Mouse (Mus musculus) hindbrain, embryonic 10.5 days (tissue): ENCODE results near the gene Coro1c. TPM values are rescaled to one million over a fixed set of nuclear protein-coding genes. Genes with fewer than 3 reads are reported as not detected.

Source experiments
- DNase-seq: peaks from one replicate; pipeline ENCODE4 v3.0.0-alpha.2; 2017; ENCODE audit warnings: low spot score
- H3K27ac ChIP-seq: fragments of 300-500 bp; sonication (generic); 2 replicates; pipeline ENCODE4 v1.5.1; 2016; ENCODE audit warnings: mild to moderate bottlenecking, moderate library complexity
- H3K27me3 ChIP-seq: fragments of 300-500 bp; sonication (generic); 2 replicates; pipeline ENCODE4 v1.6.1; 2016; ENCODE audit warnings: mild to moderate bottlenecking; ENCODE audit not compliant: poor library complexity, insufficient read depth, severe bottlenecking
- H3K36me3 ChIP-seq: fragments of 300-500 bp; sonication (generic); 2 replicates; pipeline ENCODE4 v1.6.1; 2016; ENCODE audit warnings: mild to moderate bottlenecking, moderate library complexity
- H3K4me1 ChIP-seq: fragments of 300-500 bp; sonication (generic); replicated peaks from 2 replicates; pipeline ENCODE4 v1.6.1; 2016; ENCODE audit warnings: mild to moderate bottlenecking
- H3K4me3 ChIP-seq: fragments of 300-500 bp; sonication (generic); 2 replicates; pipeline ENCODE4 v1.5.1; 2016; ENCODE audit warnings: mild to moderate bottlenecking, moderate library complexity
- H3K9me3 ChIP-seq: fragments of 300-500 bp; sonication (generic); 2 replicates; pipeline ENCODE4 v1.6.1; 2016; ENCODE audit warnings: mild to moderate bottlenecking, moderate library complexity
- WGBS: fragments of 180-500 bp; shearing (Covaris S2); methylation state at CpG from one replicate; pipeline ENCODE4 v1.1.7; 2016; 5-methylcytosine and 5-hydroxymethylcytosine counted together
- polyA plus RNA-seq: library from polyadenylated mRNA; unstranded; fragments of >200 nt; fragmentation: Nextera tagmentation; extraction: Ambion mirVana; gene quantifications from 2 replicates; pipeline ENCODE4 v1.2.1, GENCODE M21; 2016

Coro1c gene
- polyA plus RNA-seq, 1 experiment from 2014 or later = 258 TPM

GRCm38 (mm10) chr5:113918654-113919053 is 10.1 kb upstream of the Coro1c start:
- H3K27ac ChIP-seq = peak overlapping the region; percentile 50; the same call in 1 of the 2 replicates
- H3K9me3 ChIP-seq = no peaks in the 10 kb centered on the region
- H3K4me3 ChIP-seq = no peak overlapping the region
- 72% methylated on average over 9 of the region's 9 CpGs for WGBS
- H3K36me3 ChIP-seq = no peaks in the 10 kb centered on the region
- DNase-seq = no peak
- peaks cover 51% of the 10 kb centered on the region for H3K4me1 ChIP-seq
- no peaks in the 10 kb centered on the region for H3K27me3 ChIP-seq

GRCm38 (mm10) chr5:113910705-113911104 is 2.1 kb upstream of the Coro1c start:
- whole genome bisulfite sequencing = 75% methylated on average over 6 of the region's 6 CpGs
- Histone ChIP-seq H3K36me3 (no peaks in the 10 kb centered on the region), H3K27ac (no peak overlapping the region), H3K4me3 (no peak overlapping the region), H3K4me1 (peaks cover 56% of the 10 kb centered on the region), H3K27me3 (no peaks in the 10 kb centered on the region), H3K9me3 (no peaks in the 10 kb centered on the region)
- DNase-seq = no peak

GRCm38 (mm10) chr5:113910065-113910701 is 1.6 kb upstream of the Coro1c start:
- H3K4me1 ChIP-seq = peaks cover 56% of the 10 kb centered on the region
- WGBS = 39% methylated on average over 10 of the region's 10 CpGs
- no peak overlapping the region for H3K4me3 ChIP-seq
- H3K36me3 ChIP-seq = no peaks in the 10 kb centered on the region
- H3K9me3 ChIP-seq = no peaks in the 10 kb centered on the region
- H3K27ac ChIP-seq = no peak overlapping the region; the same call in 1 of the 2 replicates
- H3K27me3 ChIP-seq = no peaks in the 10 kb centered on the region
- no peak for DNase-seq

- Histone ChIP-seq H3K4me1 (peaks cover 64% of the 10 kb centered on the region), H3K9me3 (no peaks in the 10 kb centered on the region), H3K27ac (peak overlapping the region; percentile 97), H3K36me3 (no peaks in the 10 kb centered on the region), H3K4me3 (peak overlapping the region; percentile 97), H3K27me3 (no peaks in the 10 kb centered on the region)
- peak; percentile 76 for DNase-seq
- WGBS = under 1% methylated on average over 69 of the region's 69 CpGs
Measured at GRCm38 (mm10) chr5:113907786-113908567, 581 bp downstream of the Coro1c start.

GRCm38 (mm10) chr5:113906958-113907735 is 1.4 kb downstream of the Coro1c start:
- WGBS = 29% methylated on average over 17 of the region's 17 CpGs
- H3K27ac ChIP-seq = peak overlapping the region; percentile 97
- H3K9me3 ChIP-seq = no peaks in the 10 kb centered on the region
- peak; percentile 44 for DNase-seq
- H3K36me3 ChIP-seq = no peaks in the 10 kb centered on the region
- peak overlapping the region; percentile 97 for H3K4me3 ChIP-seq
- peaks cover 72% of the 10 kb centered on the region for H3K4me1 ChIP-seq
- H3K27me3 ChIP-seq = no peaks in the 10 kb centered on the region

- H3K9me3 ChIP-seq = no peaks in the 10 kb centered on the region
- H3K36me3 ChIP-seq = no peaks in the 10 kb centered on the region
- 52% methylated on average over 4 of the region's 4 CpGs for WGBS
- H3K4me1 ChIP-seq = peaks cover 78% of the 10 kb centered on the region
- no peak for DNase-seq
- H3K27me3 ChIP-seq = no peaks in the 10 kb centered on the region
- peak overlapping the region; percentile 56; the same call in 1 of the 2 replicates for H3K27ac ChIP-seq
- 0 out of 2 replicates have a peak overlapping the region, but pooled peaks have one; percentile 97 for H3K4me3 ChIP-seq
Measured at GRCm38 (mm10) chr5:113904987-113905386, 3.6 kb downstream of the Coro1c start.

GRCm38 (mm10) chr5:113902983-113903382 is 5.6 kb downstream of the Coro1c start:
- 80% methylated on average over 5 of the region's 5 CpGs for WGBS
- Histone ChIP-seq H3K36me3 (no peaks in the 10 kb centered on the region), H3K9me3 (no peaks in the 10 kb centered on the region), H3K27me3 (no peaks in the 10 kb centered on the region), H3K4me1 (peaks cover 79% of the 10 kb centered on the region), H3K4me3 (no peak overlapping the region), H3K27ac (0 out of 2 replicates have a peak overlapping the region, but pooled peaks have one; percentile 2)
- DNase-seq = no peak

GRCm38 (mm10) chr5:113902017-113902416 is 6.5 kb downstream of the Coro1c start:
- no peak overlapping the region for H3K27ac ChIP-seq
- no peak overlapping the region for H3K4me3 ChIP-seq
- DNase-seq = no peak
- no peaks in the 10 kb centered on the region for H3K27me3 ChIP-seq
- peaks cover 80% of the 10 kb centered on the region for H3K4me1 ChIP-seq
- H3K9me3 ChIP-seq = no peaks in the 10 kb centered on the region
- no peaks in the 10 kb centered on the region for H3K36me3 ChIP-seq
- WGBS = 83% methylated on average over 6 of the region's 6 CpGs

- Histone ChIP-seq H3K9me3 (no peaks in the 10 kb centered on the region), H3K36me3 (peaks cover under 1% of the 10 kb centered on the region; the same call in 1 of the 2 replicates), H3K4me3 (no peak overlapping the region), H3K27ac (0 out of 2 replicates have a peak overlapping the region, but pooled peaks have one; percentile 13), H3K4me1 (peaks cover 75% of the 10 kb centered on the region), H3K27me3 (no peaks in the 10 kb centered on the region)
- DNase-seq = no peak
- WGBS = 68% methylated on average over 8 of the region's 8 CpGs
Measured at GRCm38 (mm10) chr5:113901074-113901571, 7.4 kb downstream of the Coro1c start.

- Histone ChIP-seq H3K4me3 (no peak overlapping the region), H3K4me1 (peaks cover 61% of the 10 kb centered on the region), H3K27me3 (no peaks in the 10 kb centered on the region), H3K9me3 (no peaks in the 10 kb centered on the region), H3K27ac (no peak overlapping the region), H3K36me3 (peaks cover 7% of the 10 kb centered on the region; the same call in 1 of the 2 replicates)
- DNase-seq = no peak
- 96% methylated on average over 12 of the region's 12 CpGs for WGBS
Measured at GRCm38 (mm10) chr5:113899543-113899942, 9.0 kb downstream of the Coro1c start.

- Histone ChIP-seq H3K4me1 (peaks cover 48% of the 10 kb centered on the region), H3K27me3 (no peaks in the 10 kb centered on the region), H3K36me3 (peaks cover 21% of the 10 kb centered on the region; the same call in 1 of the 2 replicates), H3K27ac (no peak overlapping the region), H3K9me3 (no peaks in the 10 kb centered on the region), H3K4me3 (no peak overlapping the region)
- 91% methylated on average over 7 of the region's 7 CpGs for WGBS
- DNase-seq = no peak
Measured at GRCm38 (mm10) chr5:113892005-113892404, 16.6 kb downstream of the Coro1c start.

- H3K27me3 ChIP-seq = no peaks in the 10 kb centered on the region
- H3K27ac ChIP-seq = 0 out of 2 replicates have a peak overlapping the region, but pooled peaks have one; percentile 3
- H3K4me3 ChIP-seq = no peak overlapping the region
- 84% methylated on average over 18 of the region's 18 CpGs for WGBS
- H3K9me3 ChIP-seq = no peaks in the 10 kb centered on the region
- H3K36me3 ChIP-seq = peaks cover 18% of the 10 kb centered on the region; the same call in 1 of the 2 replicates
- no peak for DNase-seq
- peaks cover 51% of the 10 kb centered on the region for H3K4me1 ChIP-seq
Measured at GRCm38 (mm10) chr5:113890874-113891273, 17.7 kb downstream of the Coro1c start.
